Mouse (Mus musculus): Measurements from ENCODE around the gene Ltv1.

GRCm38 (mm10) chr10:13209506-13209905, 16.5 kb upstream of the Ltv1 start:
- no peak for TF ChIP-seq CTCF (IDR thresholded peaks at IDR 0.05)
- TF ChIP-seq EP300 (IDR thresholded peaks at IDR 0.05; ENCODE audit: insufficient read depth, low read depth, low read length) = no peak
- no peak for TF ChIP-seq POLR2A (IDR thresholded peaks at IDR 0.05; ENCODE audit: insufficient read depth, low read depth, low read length)

Measured in heart, adult 2 months (tissue).